8 mouse cellular contexts compared by ENCODE assay signal in the genomic region with DNA sequence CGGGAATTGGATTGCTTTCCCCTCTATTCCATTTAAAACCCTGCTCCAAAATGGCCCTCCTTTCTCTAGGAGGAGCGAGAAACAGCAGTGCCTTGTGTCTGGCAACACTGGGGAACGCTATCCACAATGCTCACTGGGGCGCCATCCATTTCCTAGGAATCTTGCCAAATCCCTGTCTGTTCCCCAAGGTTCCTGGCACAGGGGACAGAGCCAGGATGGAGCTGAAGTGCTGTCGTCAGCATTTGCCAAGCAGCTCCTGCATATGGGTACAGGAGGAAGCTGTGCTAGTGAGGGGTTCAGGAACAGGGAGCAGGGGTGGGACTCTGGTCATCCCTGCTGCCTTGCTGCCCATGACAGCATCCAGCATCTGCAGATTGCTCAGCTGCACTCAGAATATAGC.
DNase-seq lines count a peak whose midpoint lies in the region; ATAC-seq lines count a peak whose summit lies in the region.

No protein-coding gene starts in this region.

- no peak overlapping the region for H3K4me3 ChIP-seq in heart, embryonic 12.5 days
- no peak overlapping the region for H3K4me3 ChIP-seq in heart, embryonic 10.5 days
- H3K4me3 ChIP-seq in midbrain, embryonic 15.5 days = no peak overlapping the region

- H3K36me3 ChIP-seq in heart, embryonic 12.5 days = no peaks in the 10 kb centered on the region
- H3K36me3 ChIP-seq in heart, embryonic 10.5 days = no peaks in the 10 kb centered on the region
- no peaks in the 10 kb centered on the region for H3K36me3 ChIP-seq in midbrain, embryonic 15.5 days (replicated peaks)

- no peak overlapping the region for H3K9ac ChIP-seq in heart, embryonic 12.5 days
- no peak overlapping the region for H3K9ac ChIP-seq in midbrain, embryonic 15.5 days

- H3K27me3 ChIP-seq in heart, embryonic 12.5 days (replicated peaks) = no peaks in the 10 kb centered on the region
- H3K27me3 ChIP-seq in heart, embryonic 10.5 days (ENCODE audit: insufficient read depth, poor library complexity, severe bottlenecking) = no peaks in the 10 kb centered on the region
- no peaks in the 10 kb centered on the region for H3K27me3 ChIP-seq in midbrain, embryonic 15.5 days (replicated peaks)

- no peak overlapping the region for H3K27ac ChIP-seq in heart, embryonic 12.5 days (ENCODE audit: poor library complexity, severe bottlenecking)
- H3K27ac ChIP-seq in heart, embryonic 10.5 days = 0 out of 2 replicates have a peak overlapping the region, but pooled peaks have one; percentile 37
- peak overlapping the region; percentile 90 for H3K27ac ChIP-seq in midbrain, embryonic 15.5 days

- H3K4me2 ChIP-seq in heart, embryonic 12.5 days = no peak overlapping the region
- H3K4me2 ChIP-seq in midbrain, embryonic 15.5 days = no peak overlapping the region

- peak; percentile 91 for DNase-seq in heart, adult 11 months
- no peak for DNase-seq in heart, embryonic 10.5 days (ENCODE audit: low spot score)
- peak; percentile 73 to 75 for DNase-seq in layer of hippocampus, postnatal 36 days
- DNase-seq in gastrocnemius, adult 8-10 months (ENCODE audit: low spot score in 2 of 2) = no peak
- DNase-seq in spleen, postnatal 4 days (ENCODE audit: low spot score in 2 of 2) = no peak

- H3K9me3 ChIP-seq in heart, embryonic 12.5 days (replicated peaks) = no peaks in the 10 kb centered on the region
- no peaks in the 10 kb centered on the region for H3K9me3 ChIP-seq in heart, embryonic 10.5 days
- no peaks in the 10 kb centered on the region for H3K9me3 ChIP-seq in midbrain, embryonic 15.5 days

- ATAC-seq in heart, embryonic 12.5 days (ENCODE audit: insufficient number of reproducible peaks, low FRiP score) = no peak
- ATAC-seq in cerebellum, adult (ENCODE audit: insufficient number of reproducible peaks, low FRiP score, low TSS enrichment) = peak; percentile 89
- peak; percentile 66 for ATAC-seq in midbrain, embryonic 15.5 days (replicated peaks)

- 58% methylated on average over 5 of the region's 5 CpGs for WGBS in heart, embryonic 12.5 days
- WGBS in heart, embryonic 10.5 days = 67% methylated on average over 5 of the region's 5 CpGs
- 34% methylated on average over 5 of the region's 5 CpGs for WGBS in midbrain, embryonic 15.5 days

- peaks cover 25% of the 10 kb centered on the region for H3K4me1 ChIP-seq in heart, embryonic 12.5 days (replicated peaks)
- H3K4me1 ChIP-seq in heart, embryonic 10.5 days = peaks cover 26% of the 10 kb centered on the region
- peaks cover 30% of the 10 kb centered on the region for H3K4me1 ChIP-seq in midbrain, embryonic 15.5 days

Comparison
In these comparisons a context has a peak if more than half of its experiments do, and no peak if none do; other contexts are left out.
1. DNase-seq: peak in heart, adult 11 months (single experiment) and layer of hippocampus, postnatal 36 days (2 of 2); none in heart, embryonic 10.5 days (single experiment), gastrocnemius, adult 8-10 months (0 of 2) and spleen, postnatal 4 days (0 of 2).